Mouse (Mus musculus) heart, embryonic 10.5 days (tissue): ENCODE results near the gene Psmd5. TPM values are rescaled to one million over a fixed set of nuclear protein-coding genes. Genes with fewer than 3 reads are reported as not detected.
"Not testable (repeated sequence)": the region's sequence is repeated elsewhere in the genome, so short reads cannot be mapped to it uniquely, and the experiment has no call there.

Experiments
- DNase-seq: peaks from one replicate; pipeline ENCODE4 v3.0.0-alpha.2; 2017; ENCODE audit warnings: low spot score
- H3K27ac ChIP-seq: fragments of 300-500 bp; sonication (generic); 2 replicates; pipeline ENCODE4 v1.5.1; 2016; ENCODE audit warnings: mild to moderate bottlenecking
- H3K27me3 ChIP-seq: fragments of 300-500 bp; sonication (generic); 2 replicates; pipeline ENCODE4 v1.6.1; 2016; ENCODE audit warnings: mild to moderate bottlenecking; ENCODE audit not compliant: poor library complexity, insufficient read depth, severe bottlenecking
- H3K36me3 ChIP-seq: fragments of 300-500 bp; sonication (generic); 2 replicates; pipeline ENCODE4 v1.6.1; 2016; ENCODE audit warnings: mild to moderate bottlenecking, moderate library complexity
- H3K4me1 ChIP-seq: fragments of 300-500 bp; sonication (generic); 2 replicates; pipeline ENCODE4 v1.6.1; 2016; ENCODE audit warnings: mild to moderate bottlenecking
- H3K4me3 ChIP-seq: fragments of 300-500 bp; sonication (generic); 2 replicates; pipeline ENCODE4 v1.5.1; 2016; ENCODE audit warnings: mild to moderate bottlenecking, moderate library complexity
- H3K9me3 ChIP-seq: fragments of 300-500 bp; sonication (generic); 2 replicates; pipeline ENCODE4 v1.6.1; 2016; ENCODE audit warnings: mild to moderate bottlenecking, moderate library complexity
- WGBS: fragments of 180-500 bp; shearing (Covaris S2); methylation state at CpG from one replicate; pipeline ENCODE4 v1.1.7; 2016; 5-methylcytosine and 5-hydroxymethylcytosine counted together
- polyA plus RNA-seq: library from polyadenylated mRNA; unstranded; fragments of >200 nt; fragmentation: Nextera tagmentation; extraction: Ambion mirVana; gene quantifications from 2 replicates; pipeline ENCODE4 v1.2.1, GENCODE M21; 2016

Psmd5 gene
- polyA plus RNA-seq, 1 experiment from 2014 or later: 96.6 TPM

DNA sequence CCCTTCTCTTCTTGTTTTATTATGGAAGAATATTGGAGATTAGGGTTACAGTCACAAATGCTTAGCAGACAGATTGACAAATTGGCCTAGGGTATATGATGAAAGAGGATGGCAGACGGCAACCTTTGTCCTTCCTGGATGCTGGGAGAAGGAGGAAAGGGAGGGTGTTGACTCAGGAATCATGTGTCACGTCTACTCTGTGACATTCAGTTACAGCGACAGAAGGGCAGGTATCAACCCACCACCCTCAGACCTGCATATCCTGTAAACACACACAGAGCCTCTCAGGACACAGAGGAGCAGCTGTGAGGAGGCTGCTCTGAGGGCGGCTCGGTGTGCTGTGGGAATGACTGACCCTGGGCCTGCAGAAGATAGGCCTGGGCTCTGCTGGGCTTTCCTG is 8.4 kb upstream of the Psmd5 start:
- H3K9me3 ChIP-seq: no peaks in the 10 kb centered on the region

DNA sequence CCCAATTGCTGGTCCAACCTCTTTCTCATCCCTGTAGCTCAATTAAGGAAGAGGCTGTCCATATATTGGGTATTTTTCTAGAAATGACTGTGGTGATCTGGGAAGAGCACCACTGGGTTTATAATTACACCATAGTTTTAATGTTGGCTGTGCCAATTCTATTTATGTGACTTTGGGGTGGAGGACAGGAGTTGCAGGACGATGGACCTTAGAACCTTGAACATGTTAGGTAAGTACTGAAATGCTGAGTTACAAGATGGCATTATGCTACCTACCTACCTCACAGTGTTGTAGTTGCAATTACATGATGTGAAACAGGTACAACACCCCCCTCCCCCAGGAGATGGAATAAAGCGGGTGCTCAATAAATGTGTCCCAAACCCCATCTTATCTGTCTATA is 8.0 kb upstream of the Psmd5 start:
- no peaks in the 10 kb centered on the region for H3K36me3 ChIP-seq
- H3K9me3 ChIP-seq: no peaks in the 10 kb centered on the region
- no peak overlapping the region for H3K27ac ChIP-seq
- no peaks in the 10 kb centered on the region for H3K4me1 ChIP-seq
- no peak overlapping the region for H3K4me3 ChIP-seq
- WGBS: 85% methylated on average over 2 of the region's 2 CpGs
- peaks cover 12% of the 10 kb centered on the region for H3K27me3 ChIP-seq
- DNase-seq: no peak

More for the DNA sequence above, 8.4 kb upstream of the Psmd5 start:
- Histone ChIP-seq H3K27ac (no peak overlapping the region), H3K4me3 (no peak overlapping the region), H3K4me1 (no peaks in the 10 kb centered on the region), H3K36me3 (no peaks in the 10 kb centered on the region), H3K27me3 (peaks cover 12% of the 10 kb centered on the region)
- no peak for DNase-seq
- 41% methylated on average over 5 of the region's 5 CpGs for WGBS

DNA sequence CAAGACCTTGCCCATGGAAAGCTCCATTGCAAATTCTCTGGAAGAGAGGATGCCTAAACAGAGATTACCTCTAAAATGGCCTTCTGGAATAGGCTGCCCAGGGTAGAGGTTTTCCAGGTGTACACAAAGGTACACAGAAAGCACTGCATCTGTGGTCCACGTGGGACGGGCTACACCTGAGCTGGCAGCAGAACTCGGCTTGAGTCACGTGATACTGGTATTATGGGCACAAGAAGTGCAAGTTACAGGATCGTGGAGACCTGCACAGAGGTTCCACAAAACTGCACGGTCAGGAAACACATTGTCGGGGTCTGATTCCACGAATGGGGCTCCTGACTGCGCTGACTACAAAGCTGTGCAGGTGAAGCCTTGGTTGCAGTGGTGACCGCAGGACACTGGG is 5.3 kb upstream of the Psmd5 start:
- WGBS: 80% methylated on average over 10 of the region's 10 CpGs
- no peak for DNase-seq
- no peaks in the 10 kb centered on the region for H3K9me3 ChIP-seq

DNA sequence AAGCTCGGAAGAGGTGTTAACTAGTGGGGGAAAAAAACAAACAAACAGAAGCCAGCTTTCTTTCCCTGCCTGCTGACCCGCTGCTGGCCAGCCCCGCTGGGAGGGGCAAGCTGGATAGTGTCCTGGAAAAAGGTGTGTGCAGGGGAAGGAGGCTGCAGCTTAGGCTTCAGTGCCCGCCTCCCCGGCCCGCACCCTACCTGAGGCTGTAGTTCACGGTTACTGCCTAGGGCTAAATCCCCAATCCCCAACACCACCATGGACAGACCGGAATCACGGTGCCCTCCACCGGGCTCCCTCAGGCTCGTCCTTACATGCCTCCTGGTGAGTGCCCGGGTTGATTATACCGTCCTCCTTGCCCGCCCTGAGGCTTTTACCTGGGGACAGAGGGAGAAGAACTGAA is 497 bp downstream of the Psmd5 start, which contains the start of gene Cutal:
Gene Cutal (plus strand): TSS at position 126 of the 400 bp plus-strand sequence.
- Histone ChIP-seq H3K4me1 (peaks cover 19% of the 10 kb centered on the region; the same call in 1 of the 2 replicates), H3K27me3 (peaks cover 31% of the 10 kb centered on the region; the same call in 1 of the 2 replicates), H3K9me3 (no peaks in the 10 kb centered on the region), H3K27ac (peak within 1 kb of the TSS; percentile 23; the same call in 1 of the 2 replicates), H3K36me3 (no peaks in the 10 kb centered on the region), H3K4me3 (peak within 1 kb of the TSS; percentile 54)
- 1% methylated on average over 14 of the region's 14 CpGs for WGBS
- no peak for DNase-seq

More for the DNA sequence above, 5.3 kb upstream of the Psmd5 start:
- Histone ChIP-seq H3K27ac (no peak overlapping the region), H3K27me3 (peaks cover 27% of the 10 kb centered on the region), H3K4me1 (no peaks in the 10 kb centered on the region), H3K4me3 (no peak overlapping the region), H3K36me3 (no peaks in the 10 kb centered on the region)

DNA sequence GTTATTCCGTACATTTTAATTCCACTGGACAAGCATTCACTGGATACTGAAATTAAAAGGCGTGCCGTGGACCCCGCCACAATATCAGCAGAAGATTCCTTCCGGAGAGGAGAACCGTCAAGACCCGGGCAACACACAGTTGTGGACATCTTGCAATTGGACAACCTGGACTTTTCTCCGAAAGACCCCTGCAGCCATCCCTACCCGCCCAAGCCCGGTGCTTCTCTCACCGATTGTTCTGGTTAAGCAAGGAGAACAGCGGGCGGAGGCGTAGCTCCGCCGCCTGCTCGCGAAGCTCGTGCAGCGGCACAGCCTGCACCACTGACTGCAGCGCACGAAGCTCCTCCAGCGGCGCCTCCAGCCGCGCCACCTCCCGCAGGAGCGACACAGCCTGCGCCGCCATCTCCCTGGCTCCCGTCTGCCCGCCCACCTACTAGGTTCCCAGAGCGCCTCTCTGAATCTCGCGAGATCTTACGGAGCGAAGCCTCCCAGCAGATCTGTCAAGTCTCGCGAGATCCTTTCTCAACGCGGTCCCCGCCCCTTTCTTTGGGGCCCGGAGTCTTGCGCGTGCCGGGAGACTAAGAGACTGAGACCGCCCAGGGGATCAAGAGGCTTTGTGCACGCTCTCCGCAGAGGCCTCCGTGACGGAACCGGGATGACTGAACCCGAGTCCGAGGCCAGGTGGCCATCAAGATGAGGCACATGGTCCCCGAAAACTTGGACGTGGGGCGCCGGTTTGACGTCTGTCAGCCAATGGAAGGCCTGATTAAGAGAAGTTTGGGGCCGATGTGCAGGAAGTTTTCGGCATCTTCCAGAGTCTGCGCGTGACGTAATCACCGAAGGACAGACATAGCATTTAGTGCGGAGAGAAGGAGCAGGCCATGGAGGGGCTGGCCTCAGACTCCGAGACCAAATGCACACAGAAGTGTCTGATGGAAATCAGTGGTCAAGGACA is 4.0 kb downstream of the Psmd5 start:
- peaks cover 24% of the 10 kb centered on the region; the same call in 1 of the 2 replicates for H3K4me1 ChIP-seq
- H3K27me3 ChIP-seq: peaks cover 16% of the 10 kb centered on the region; the same call in 1 of the 2 replicates
- peak; percentile 99 for DNase-seq
- H3K9me3 ChIP-seq: no peaks in the 10 kb centered on the region
- peaks cover 5% of the 10 kb centered on the region; the same call in 1 of the 2 replicates for H3K36me3 ChIP-seq
- H3K4me3 ChIP-seq: peak overlapping the region; percentile 83
- H3K27ac ChIP-seq: peak overlapping the region; percentile 91
- WGBS: under 1% methylated on average over 67 of the region's 67 CpGs

DNA sequence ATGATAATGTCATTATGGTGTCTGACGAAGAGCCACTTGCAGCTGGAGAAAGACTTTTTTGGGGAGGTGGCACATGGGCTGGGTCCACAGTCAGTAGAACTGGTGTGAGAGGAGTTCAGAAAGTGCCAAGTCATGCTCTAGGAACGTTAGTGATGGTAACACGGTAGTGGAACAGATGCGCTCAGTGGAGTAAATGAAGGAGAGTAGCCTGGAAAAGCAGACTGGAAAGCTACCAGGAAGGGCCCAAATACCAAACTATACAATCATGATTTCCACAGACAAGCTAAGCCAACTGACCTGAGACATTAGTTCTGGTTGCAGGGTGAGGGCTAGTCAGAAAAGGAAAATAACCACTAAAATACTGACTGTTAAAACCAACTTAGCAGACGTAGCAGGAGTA is 5.1 kb downstream of the Psmd5 start:
- 43% methylated on average over 5 of the region's 5 CpGs for WGBS
- Histone ChIP-seq H3K9me3 (no peaks in the 10 kb centered on the region), H3K27ac (0 out of 2 replicates have a peak overlapping the region, but pooled peaks have one; percentile 16), H3K4me3 (peak overlapping the region; percentile 83), H3K4me1 (peaks cover 23% of the 10 kb centered on the region; the same call in 1 of the 2 replicates), H3K36me3 (peaks cover 16% of the 10 kb centered on the region), H3K27me3 (peaks cover 15% of the 10 kb centered on the region; the same call in 1 of the 2 replicates)
- peak; percentile 79 for DNase-seq

DNA sequence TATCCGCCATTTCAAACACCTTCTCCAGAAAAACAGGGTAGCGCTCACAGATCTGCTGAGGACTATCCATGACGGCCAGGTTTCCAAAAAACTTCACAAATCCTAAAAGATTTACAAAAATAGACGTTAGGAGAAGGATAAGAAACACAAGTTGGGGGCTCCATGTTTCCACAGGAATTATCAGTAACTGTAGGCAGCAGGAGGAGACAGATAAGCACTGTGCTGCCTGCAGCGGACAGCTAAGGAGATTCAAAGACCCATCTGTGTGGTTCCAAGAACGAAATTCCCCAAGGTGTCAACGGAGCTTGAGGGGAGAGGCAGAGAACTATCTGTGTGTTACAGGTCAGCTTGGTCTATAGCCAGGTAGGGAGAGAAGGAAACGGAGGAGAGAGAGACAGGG is 17.0 kb downstream of the Psmd5 start:
- Histone ChIP-seq H3K27me3 (no peaks in the 10 kb centered on the region), H3K4me3 (no peak overlapping the region), H3K27ac (no peak overlapping the region), H3K4me1 (no peaks in the 10 kb centered on the region), H3K9me3 (no peaks in the 10 kb centered on the region), H3K36me3 (peaks cover 91% of the 10 kb centered on the region)
- 82% methylated on average over 8 of the region's 8 CpGs for WGBS
- DNase-seq: no peak

DNA sequence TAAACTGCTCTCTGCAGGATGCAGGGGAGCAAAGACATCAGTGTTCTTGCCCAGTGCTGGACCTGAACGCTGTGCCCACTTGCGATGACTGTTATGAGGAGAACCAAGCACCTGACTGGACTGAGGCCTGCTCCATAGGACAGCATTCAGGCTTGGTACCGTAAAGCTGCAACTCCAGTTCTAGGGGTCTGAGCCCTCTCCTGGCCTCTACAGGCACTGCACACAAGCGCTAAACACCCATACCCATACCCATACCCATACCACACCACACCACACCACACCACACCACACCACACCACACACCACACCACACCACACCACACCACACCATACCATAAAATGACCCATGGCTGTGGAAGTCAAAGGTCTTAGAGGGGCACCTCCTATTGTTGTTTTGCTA is 19.5 kb downstream of the Psmd5 start:
- WGBS: 89% methylated on average over 4 of the region's 4 CpGs
- no peak for DNase-seq
- H3K36me3 ChIP-seq: peaks cover 98% of the 10 kb centered on the region

DNA sequence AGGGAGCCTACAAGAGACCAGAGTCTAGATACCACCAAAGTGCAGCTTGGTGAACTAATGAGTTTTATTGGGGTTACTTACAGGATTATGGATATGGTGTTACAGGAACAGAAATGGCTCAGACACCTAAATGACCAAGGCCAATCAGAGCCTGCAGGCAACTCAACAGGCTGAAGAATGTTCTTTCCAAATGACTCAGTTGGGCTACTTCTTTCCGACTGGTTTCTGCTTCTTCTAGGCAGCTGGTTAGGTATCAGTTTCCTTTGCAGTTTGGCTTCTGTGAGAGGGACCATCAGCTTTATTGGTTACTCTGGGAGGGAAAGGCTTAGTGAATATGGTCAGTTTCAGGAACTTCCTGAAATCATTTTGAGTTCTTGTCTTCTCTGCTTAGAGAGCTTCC is 27.1 kb downstream of the Psmd5 start:
- Histone ChIP-seq H3K36me3 (peaks cover 44% of the 10 kb centered on the region), H3K27ac (no peak overlapping the region), H3K9me3 (no peaks in the 10 kb centered on the region), H3K4me3 (no peak overlapping the region), H3K4me1 (no peaks in the 10 kb centered on the region), H3K27me3 (no peaks in the 10 kb centered on the region)
- no peak for DNase-seq
- WGBS: 92% methylated on average over 1 of the region's 1 CpGs

More for the DNA sequence above, 19.5 kb downstream of the Psmd5 start:
- Histone ChIP-seq H3K27ac (no peak overlapping the region), H3K27me3 (no peaks in the 10 kb centered on the region), H3K4me3 (no peak overlapping the region), H3K4me1 (no peaks in the 10 kb centered on the region), H3K9me3 (no peaks in the 10 kb centered on the region)

DNA sequence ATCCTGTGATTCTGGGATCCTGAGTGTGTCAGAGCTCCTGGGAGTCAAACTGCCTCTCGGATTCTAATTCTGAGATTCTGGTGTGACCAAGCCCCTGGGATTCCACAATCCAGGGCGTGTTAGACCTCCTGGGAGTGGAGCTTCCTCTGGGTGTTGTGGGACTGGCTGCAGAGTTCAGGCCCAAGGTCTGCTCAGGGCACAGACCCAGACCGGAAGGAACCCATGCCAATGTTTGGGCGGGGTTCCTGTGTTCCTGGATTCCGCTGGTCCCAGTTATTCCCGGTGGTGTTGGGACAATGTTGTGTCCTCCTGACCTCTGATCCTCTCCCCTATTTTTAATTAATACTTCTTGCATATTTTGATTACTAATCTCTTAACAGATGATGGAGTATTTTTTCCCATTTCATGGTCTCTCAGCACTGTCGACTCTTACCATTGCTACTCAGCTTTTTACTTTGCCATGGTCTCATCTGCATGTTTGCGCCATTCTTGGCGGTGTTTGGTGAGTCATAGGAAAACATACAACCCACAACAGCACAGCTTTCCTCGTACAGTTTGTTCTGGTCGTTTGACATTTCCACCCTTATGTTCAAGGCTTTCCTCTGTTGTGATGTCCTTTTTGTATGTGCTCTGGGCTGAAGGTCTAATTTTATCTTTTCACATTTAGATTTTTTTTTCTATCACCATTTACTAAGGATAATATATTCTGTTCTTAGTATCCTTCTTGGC is 31.4 kb downstream of the Psmd5 start:
- no peaks in the 10 kb centered on the region for H3K4me1 ChIP-seq
- H3K4me3 ChIP-seq: no peak overlapping the region
- H3K9me3 ChIP-seq: no peaks in the 10 kb centered on the region
- DNase-seq: no peak
- no peak overlapping the region for H3K27ac ChIP-seq
- WGBS: 81% methylated on average over 11 of the region's 11 CpGs
- no peaks in the 10 kb centered on the region for H3K27me3 ChIP-seq
- H3K36me3 ChIP-seq: 0 out of 2 replicates have a peak, but pooled peaks cover 4% of the 10 kb centered on the region

DNA sequence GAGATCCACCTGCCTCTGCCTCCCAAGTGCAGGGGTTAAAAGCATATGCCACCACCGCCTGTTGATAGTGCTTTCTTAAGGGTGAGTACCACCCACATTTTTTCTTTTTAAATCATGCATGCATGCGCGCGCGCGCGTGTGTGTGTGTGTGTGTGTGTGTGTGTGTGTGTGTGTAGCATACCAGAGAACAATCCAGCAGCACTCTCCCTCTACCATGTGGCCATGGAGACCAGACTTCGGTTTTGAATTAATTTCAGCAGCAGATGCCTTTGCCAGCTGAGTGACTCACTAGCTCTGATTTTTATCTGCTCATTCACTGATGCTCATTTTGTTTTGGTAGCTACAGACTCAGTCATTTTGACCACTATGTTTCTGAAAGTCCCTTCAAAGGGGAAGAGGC is 33.1 kb downstream of the Psmd5 start:
- H3K9me3 ChIP-seq: no peaks in the 10 kb centered on the region
- no peak overlapping the region; the same call in 1 of the 2 replicates for H3K27ac ChIP-seq
- DNase-seq: no peak
- H3K4me3 ChIP-seq: no peak overlapping the region
- no peaks in the 10 kb centered on the region for H3K4me1 ChIP-seq
- WGBS: 91% methylated on average over 8 of the region's 8 CpGs
- H3K27me3 ChIP-seq: no peaks in the 10 kb centered on the region
- H3K36me3 ChIP-seq: no peaks in the 10 kb centered on the region

DNA sequence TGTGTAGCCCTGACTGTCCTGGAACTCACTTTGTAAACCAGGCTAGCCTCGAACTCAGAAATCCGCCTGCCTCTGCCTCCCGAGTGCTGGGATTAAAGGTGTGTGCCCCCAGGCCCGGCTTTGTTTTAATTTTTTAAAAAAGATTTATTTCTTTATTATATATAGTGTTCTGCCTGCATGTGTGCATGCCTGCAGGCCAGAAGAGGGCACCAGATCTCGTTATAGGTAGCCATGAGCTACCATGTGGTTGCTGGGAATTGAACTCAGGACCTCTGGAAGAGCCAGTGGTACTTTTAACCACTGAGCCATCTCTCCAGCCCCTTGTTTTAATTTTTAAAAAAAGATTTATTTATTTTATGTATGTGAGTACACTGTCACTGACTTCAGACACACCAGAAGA is 34.6 kb downstream of the Psmd5 start:
- H3K4me1 ChIP-seq, H3K27ac ChIP-seq, H3K27me3 ChIP-seq, DNase-seq, H3K9me3 ChIP-seq, H3K4me3 ChIP-seq, H3K36me3 ChIP-seq: not testable (repeated sequence)
- WGBS: 78% methylated on average over 5 of the region's 5 CpGs

DNA sequence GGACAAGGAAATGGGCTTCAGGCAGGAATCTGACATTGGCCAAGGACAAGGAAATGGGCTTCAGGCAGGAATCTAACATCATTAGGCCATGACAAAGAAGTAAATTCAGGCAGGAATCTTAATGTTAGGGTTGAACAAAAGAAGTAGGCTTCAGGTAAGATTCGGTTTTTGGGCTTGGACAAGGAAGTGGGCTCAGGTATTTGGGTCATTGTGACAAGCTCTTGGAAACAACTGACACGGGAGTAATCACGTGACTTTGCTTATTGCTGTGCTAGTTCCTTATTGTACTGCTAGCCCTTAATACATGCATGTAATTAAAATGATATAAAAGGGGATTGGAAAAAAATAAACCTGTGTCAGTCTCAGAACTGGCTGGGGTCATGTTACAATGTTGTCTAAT is 39.1 kb downstream of the Psmd5 start:
- Histone ChIP-seq H3K9me3 (no peaks in the 10 kb centered on the region), H3K27me3 (no peaks in the 10 kb centered on the region), H3K4me1 (no peaks in the 10 kb centered on the region), H3K36me3 (no peaks in the 10 kb centered on the region), H3K27ac (no peak overlapping the region), H3K4me3 (no peak overlapping the region)
- DNase-seq: no peak
- 75% methylated on average over 3 of the region's 3 CpGs for WGBS
